Mouse (Mus musculus) kidney, adult 11 months (tissue): ENCODE results near the gene Vwde.

Source experiments
- DNase-seq: peaks from one replicate; pipeline ENCODE4 v3.0.0; 2022

Vwde gene

GRCm38 (mm10) chr6:13224596-13225227 is at the start of gene Vwde:
TSS of gene Vwde (minus strand) at chr6:13224965.
- no peak for DNase-seq

- DNase-seq = no peak
Observed at GRCm38 (mm10) chr6:13255341-13255740, 30.6 kb upstream of the Vwde start.

GRCm38 (mm10) chr6:13248317-13248969 is 23.7 kb upstream of the Vwde start:
- no peak for DNase-seq

GRCm38 (mm10) chr6:13206157-13206556 is 18.6 kb downstream of the Vwde start:
- no peak for DNase-seq

GRCm38 (mm10) chr6:13197486-13197885 is 27.3 kb downstream of the Vwde start:
- no peak for DNase-seq

GRCm38 (mm10) chr6:13186836-13187235 is 37.9 kb downstream of the Vwde start:
- DNase-seq = no peak

GRCm38 (mm10) chr6:13180061-13180460 is 44.7 kb downstream of the Vwde start:
- no peak for DNase-seq

- no peak for DNase-seq
Observed at GRCm38 (mm10) chr6:13169459-13170150, 55.2 kb downstream of the Vwde start.

GRCm38 (mm10) chr6:13166240-13166937 is 58.4 kb downstream of the Vwde start:
- no peak for DNase-seq

- no peak for DNase-seq
Observed at GRCm38 (mm10) chr6:13159437-13159836, 65.3 kb downstream of the Vwde start.

GRCm38 (mm10) chr6:13153888-13154697 is 70.7 kb downstream of the Vwde start:
- no peak for DNase-seq

GRCm38 (mm10) chr6:13152062-13152640 is 72.6 kb downstream of the Vwde start:
- no peak for DNase-seq

- DNase-seq = no peak
Observed at GRCm38 (mm10) chr6:13137255-13137654, 87.5 kb downstream of the Vwde start.

GRCm38 (mm10) chr6:13108662-13109061 is 116.1 kb downstream of the Vwde start:
- no peak for DNase-seq
